Mouse (Mus musculus) lung, postnatal 4 days (tissue): ENCODE results near the gene Trpm4.
A peak's percentile ranks its signal among the peaks of the same experiment; 100 is the strongest.

Source experiments
- DNase-seq, 2 experiments: peaks; one replicate each; pipeline ENCODE4 v3.0.0; 2021

Trpm4 gene

DNA sequence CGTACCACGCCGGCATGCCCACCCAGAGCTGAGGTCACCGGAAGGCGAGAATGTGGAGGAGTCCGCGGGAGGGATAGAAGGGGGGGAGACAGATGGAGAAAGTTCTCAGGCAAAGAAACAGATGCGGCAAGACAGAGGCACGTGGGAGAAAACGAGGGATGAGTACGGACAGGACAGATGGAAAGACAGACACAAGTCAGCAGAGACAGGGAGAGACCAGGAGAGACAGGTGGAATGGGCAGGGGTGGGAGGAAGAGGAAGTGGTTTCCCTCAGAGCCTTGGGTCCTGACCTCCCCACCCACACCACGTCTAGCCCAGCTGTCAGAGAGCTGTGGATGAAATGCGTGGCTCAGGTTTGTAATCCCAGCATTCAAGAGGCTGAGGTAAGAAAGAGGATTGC lies 13.3 kb upstream of the Trpm4 start:
- no peak for DNase-seq

DNA sequence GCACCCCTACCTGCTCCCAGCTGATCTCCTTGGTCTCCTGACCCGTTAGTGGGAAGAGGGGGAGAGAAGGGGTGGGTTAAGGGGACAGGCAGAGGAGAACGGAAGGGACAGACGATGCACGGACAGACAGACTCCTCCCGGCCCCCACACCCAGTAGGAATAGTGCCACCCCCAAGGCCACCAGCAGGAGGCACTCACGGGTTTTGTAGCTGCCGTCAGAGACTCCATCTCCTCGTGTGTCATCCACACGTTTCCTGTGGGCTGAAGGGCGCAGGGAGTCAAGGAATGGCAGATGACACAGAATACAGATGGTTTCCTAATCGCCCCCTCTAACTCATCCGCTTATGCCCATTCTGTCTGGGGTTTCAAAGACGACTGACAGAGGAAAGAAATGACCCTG lies 10.0 kb upstream of the Trpm4 start:
- DNase-seq = no peak

DNA sequence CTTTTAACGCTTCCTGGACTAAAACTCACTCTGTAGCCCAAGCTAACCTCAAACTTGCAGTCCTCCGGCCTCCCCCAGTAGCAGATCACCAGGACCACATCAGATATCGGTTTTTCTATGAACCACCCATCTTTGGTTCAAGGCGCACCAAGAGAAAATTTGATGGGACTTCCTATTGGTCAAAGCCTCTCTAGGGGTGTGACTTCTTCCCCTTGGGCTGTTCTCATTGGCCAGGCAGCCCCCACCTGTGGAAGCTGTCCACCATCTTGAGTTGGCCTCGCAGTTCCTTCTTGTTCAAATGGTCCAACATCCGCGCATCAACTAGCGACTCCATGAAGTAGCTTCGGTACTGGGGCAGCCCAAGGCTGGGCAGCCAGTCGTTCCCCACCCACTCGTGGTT lies 8.5 kb upstream of the Trpm4 start:
- no peak for DNase-seq

DNA sequence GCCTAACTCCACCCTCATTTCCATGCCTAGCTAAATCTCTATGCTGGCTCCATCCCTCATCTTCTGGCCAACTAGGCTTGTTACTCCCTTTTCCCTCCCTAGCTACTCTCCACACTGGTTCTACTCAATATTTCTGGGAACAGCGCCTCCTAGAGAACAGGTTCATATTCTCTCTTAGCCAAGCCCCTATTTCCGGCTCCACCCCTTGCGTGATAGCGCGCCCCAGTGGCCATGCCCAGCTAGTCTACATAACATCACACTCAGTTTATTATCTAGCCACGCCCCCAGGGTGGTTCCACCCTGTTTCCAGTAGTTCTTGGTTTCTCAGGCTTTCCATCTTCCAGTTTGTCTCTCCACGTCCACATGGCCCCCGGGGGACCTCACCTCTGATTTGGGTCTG lies 7.7 kb upstream of the Trpm4 start:
- DNase-seq = peak; percentile 85 to 92

DNA sequence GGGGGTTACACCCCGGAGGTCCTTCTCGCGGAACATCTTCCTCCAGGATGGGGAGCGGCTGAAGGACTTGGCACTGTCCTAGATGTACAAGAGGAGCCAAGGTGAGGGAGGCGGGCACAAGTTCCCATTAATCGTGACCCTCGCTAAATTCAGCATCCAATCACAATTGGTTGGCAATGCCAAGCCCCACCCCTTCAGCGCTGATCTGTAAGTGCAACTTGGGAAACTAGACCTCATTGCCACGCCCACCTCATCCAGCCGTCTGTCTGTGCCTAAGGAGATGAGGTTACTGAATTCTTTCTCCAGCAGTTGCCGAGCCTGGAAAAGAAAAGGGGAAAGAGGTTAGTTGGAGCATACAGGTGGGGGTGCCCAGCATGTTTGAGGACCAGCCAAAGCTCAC lies 7.1 kb upstream of the Trpm4 start:
- peak; percentile 71 to 77 for DNase-seq

DNA sequence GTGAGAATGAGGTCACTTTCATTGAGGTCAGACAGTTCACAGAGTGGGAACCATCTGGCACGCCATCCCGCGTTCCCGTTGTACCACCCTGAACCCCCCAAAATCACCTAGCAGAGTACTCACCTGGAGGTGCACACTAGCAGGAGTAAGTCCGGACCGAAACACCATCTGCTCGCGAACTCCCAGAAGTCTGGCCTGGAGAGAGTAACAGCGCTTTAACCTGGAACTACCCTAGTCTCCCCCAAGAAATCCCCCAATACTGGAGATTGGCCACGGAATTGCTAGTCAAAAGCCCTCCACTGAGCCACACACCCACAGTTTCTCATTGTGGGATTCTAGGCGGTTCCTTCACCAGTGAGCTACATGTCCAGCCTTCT lies 6.5 kb upstream of the Trpm4 start:
- no peak for DNase-seq

DNA sequence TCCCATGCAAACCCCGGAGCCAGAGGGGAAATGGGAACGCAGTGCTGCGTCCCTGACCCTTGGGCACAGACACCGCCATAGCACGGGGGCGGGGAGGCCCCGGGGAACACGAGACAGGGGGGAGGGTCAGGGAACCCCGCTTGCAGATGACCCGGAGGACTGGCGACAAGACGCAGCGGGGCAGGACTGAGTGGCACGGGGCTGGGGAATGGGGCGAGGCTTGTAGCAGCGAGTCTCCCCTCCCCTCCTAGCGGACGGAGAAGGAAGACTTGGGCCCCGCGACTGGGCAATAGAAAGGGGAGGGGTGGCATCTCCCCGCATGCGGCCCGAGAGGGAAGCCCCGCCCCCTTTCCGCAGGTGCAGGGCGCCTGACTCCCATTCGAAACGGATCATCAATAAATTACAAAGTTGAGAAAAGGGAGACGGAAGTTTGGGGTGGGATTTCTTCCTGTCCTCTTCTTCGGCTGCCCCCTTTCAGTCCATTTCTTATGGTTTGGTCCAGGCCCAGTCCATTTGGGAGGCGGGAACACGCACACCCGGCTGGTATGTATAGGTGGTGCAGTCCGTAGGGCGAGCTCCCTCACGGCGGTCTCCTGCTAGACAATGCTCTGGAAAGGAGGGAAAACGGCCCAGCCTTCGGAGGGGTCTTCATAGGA lies 6.0 kb upstream of the Trpm4 start:
- peak; percentile 85 to 86 for DNase-seq

DNA sequence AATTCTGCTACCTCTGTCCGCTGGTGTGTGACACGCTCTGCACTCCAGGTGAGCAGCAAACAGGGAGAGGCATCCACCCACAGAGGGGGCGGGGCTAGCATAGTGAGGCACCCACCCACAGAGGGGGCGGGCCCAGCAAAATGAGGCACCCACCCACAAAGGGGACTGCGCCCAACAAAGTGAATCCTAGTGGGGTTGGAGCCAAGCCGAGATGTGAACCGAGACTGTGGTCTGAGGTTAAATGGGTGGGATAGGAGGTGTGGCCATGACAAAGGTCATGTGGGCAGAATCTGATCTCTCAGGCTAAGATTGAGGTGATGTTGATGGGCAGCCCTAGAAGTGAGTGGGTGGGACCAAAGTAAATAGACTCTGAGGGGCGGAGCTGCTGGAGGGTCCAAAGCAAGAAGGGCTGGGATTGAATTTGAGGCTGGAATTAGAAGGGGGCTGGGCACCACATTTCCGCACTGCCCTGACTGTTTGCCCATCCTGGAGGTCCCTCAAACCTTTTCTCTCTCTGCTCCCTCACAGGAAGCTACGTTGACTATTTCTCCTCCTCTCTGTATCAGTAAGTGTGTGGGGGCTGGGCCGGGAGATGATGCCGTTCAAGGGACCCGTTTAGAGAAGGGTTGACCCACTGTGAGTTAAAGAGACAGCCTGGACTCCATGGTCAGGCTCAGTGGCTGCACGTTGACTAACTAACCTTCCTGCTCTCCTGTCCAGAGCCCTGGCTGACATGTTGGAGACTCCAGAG lies 4.8 kb upstream of the Trpm4 start:
- peak; percentile 64 to 75 for DNase-seq

DNA sequence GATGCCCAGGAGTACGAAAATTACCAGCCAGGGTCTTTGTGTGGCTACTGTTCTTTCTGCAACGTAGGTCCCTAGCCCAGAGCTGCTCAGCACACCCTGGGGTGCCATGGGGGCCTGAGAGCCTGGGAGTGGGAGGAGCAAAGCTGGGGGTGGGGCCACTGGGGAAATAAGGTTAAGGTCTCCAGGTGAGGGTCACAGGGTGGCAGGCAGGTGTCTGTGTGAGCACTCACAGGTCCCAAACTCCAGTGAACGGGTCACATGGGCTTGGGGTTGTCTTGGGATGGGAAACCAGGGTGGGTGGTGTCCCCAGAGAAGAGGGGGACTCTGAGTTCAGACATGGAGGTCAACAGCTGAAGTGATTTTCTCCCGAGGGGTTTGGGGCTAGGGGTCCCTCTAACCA lies 3.9 kb upstream of the Trpm4 start:
- DNase-seq = no peak

DNA sequence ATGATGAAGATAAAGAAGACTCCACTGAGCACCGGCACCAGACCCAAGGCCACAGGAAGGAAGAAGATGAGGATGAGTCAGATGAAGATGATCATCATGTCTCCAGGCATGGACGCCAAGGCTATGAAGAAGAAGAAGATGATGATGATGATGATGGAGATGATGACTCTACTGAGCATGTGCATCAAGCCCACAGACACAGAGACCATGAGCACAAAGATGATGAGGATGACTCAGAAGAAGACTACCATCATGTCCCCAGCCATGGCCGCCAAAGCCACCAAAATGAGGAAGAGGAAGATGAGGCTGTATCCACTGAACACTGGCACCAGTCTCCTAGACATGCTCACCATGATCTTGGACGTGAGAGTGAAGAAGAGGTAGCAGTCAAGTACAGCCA lies 2.7 kb upstream of the Trpm4 start:
- no peak for DNase-seq

DNA sequence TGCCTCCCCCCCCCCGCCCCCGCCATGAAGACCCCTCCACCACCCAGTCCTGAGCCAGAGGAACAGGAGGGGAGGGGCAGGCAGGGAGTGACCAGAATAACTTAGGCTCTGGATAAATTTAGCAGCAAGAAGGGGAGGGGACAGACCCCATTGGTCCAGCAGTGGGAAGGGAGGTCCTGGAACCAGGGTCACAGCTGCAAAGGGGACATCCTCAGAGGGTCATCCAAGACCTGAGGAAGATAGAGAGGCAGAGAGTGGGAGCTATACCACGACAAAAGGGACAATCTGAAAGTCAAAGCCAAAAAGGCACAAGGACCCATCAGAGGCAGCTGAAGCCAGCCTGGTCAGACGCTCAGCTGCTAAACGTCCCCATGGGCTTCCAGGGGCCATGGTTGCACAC lies 1.5 kb upstream of the Trpm4 start, which contains the start of gene Hrc:
Hrc (plus strand) TSS at position 235 of the 400 bp plus-strand sequence.
- no peak for DNase-seq

DNA sequence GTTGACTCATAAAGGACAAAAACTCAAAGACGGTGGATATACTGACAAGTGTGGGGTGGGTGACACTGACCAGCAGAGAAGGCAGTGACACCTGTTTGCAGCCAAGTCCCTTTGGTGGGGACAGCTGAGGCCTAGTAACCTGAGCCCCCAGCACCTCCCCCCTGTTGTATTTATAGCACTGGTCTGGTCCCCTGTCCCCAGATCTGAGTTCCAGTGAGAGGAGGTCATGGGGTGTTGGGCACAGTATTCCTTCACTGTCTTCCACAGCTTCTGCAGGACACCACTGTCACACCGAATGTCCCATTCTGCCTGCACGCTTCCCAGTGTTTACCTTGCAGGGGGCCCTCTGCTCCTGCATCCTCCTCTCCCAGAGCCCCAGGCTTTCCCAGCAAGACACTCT lies 1.0 kb upstream of the Trpm4 start:
- no peak for DNase-seq

DNA sequence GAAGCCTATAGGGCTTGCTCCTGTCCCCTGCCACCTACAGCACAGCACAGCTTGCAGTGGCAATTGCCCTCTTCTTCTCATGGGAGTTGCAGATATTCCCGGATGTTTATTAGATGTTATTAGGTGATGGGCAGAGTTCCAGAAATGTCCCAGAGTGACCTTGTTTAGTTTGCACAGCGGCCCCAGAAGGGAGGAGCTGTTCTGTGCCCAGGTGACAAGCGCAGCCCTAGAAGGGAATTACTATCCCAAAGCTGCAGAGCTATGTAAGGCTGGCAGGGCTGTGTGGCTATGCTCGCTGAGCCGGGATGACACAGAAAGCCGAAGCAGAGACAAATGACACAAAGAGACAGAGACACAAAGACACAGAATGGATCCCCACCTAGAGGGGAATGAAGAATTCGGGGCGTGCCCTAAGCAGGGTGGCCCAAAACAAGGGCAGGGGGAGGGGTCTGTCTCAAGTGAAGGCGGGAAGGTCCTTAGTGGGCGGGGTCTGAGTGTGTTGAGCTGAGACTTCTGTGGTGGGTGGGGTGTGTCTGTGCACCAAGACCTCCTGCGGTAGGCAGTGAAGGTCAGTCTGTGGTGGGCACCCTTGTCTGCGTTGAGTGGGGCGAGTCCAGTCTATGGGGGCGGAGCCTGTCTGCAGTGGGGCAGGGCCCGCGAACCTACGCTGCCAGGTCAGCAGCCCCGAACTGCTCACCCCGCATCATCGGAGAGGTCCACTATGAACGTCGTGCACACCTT lies 725 bp downstream of the Trpm4 start:
- peak; percentile 72 to 73 for DNase-seq

DNA sequence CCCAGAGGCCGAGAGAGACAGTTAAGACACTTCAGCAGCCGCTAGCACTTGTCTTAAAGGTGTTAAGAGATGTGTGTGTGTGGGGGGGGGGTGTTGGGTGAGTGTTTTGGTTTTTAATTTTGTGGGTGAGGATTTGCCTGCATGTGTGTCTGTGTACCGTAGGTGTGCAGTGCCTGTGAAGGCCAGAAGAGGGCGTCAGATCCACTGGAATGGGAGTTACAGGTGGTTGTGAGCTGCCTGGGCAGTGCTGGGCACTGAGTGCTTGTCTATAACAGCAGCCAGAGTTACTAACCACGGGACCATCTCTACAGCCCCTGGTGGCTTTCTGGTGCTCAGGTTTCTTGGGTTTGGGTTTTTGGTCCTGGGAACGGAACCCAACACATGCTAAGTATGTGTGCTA lies 2.1 kb downstream of the Trpm4 start:
- no peak for DNase-seq

DNA sequence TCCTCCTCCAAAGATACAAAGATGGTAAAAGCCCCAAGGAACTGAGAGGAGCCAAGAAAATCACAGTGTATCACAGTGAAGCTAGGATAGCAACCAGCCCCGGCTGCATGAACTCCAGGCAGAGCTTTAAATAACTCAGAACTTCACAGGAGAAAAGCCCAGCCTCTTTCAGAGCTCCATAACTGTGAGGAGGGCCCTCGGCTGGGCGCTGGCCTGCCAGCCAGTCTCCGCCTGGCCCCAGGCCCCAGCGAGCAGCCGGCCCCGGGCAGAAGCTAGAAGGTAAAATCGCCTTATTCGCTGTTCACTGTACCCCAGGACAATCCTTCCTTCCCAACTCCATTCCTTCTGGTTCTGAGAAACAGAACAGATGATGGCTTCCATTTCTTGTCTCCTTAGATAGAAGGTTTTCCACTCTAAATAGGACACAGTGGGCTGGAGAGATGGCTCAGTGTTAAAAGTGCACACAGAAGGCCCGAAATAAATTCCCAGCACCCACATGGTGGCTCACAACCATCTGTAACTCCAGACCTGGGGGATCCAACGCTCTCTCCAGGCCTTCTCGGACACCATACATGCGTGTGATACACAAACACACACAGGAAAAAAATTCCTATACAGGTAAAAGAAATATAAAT lies 4.6 kb downstream of the Trpm4 start:
- DNase-seq = no peak

DNA sequence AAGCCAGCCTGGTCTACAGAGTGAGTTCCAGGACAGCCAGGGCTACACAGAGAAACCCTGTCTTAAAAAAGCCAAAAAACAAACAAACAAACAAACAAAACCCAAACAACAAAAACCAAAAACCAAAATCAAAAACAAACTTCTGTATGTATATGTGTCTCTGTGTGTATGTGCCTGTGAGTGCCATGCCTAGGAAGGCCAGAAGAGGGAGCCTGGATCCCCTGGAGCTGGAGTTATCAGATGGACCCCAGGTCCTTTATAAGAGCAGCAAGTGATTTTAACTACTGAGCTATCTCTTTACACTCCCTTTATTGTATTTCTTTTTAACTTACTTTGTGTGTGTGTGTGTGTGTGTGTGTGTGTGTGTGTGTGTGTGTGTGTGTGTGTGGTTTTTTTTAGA lies 7.8 kb downstream of the Trpm4 start:
- no peak for DNase-seq

DNA sequence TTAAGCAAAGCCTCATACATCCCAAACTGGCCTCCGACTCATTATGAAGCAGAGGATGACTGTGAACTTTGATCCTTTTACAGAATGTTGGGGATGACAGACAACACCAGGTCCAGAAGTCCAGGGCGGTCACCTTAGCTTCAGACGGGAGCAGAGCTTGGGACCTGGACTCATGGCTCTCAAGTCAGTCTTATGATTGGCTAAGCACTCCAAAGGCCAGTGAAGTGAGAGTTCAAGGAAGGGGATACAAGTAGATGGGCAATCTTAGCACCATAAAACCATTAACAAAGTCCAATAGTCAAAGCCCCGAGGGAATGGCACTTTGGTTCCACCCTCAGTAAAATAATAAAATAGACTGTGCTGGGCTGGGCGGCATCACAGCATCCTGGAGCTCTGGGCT lies 10.5 kb downstream of the Trpm4 start:
- no peak for DNase-seq

DNA sequence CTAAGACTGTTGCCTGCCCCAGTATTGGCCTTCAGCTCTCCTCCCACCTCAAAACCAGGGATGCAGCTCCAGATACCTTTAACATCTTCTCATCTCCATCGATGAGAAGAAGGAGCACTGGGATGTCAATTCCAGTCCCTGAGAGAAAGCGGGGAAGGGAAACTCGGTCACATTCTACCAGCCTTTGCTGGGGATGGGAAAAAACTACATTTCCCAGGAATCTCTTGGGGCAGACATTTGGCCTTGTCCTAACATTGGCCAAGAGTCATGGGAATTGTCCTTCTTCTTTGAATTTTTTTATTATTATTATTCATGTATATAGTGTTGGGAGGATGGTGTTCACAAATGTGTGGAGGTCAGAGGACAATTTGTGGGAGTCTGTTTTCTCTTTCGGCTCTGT lies 11.3 kb downstream of the Trpm4 start:
- no peak for DNase-seq

DNA sequence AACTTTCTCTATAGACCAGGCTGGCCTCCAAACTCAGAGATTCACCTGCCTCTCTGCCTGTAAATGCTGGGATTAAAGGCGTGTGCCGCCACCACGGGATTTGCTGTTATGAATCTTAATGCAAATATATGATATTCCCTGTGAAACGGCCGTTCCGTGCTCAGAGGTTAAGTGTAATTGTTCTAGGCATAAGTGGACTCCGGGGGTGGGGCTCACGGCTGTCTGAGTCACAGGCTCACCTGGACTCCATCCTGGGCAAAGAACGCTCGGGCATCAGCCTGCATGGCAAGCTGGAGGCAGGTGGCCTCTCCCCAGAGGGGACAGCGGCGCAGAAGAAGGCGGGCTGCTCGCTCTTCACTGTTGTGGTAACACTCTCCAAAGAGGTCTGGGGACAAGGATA lies 17.0 kb downstream of the Trpm4 start:
- peak in 1 of 2 experiments; percentile 21 for DNase-seq

DNA sequence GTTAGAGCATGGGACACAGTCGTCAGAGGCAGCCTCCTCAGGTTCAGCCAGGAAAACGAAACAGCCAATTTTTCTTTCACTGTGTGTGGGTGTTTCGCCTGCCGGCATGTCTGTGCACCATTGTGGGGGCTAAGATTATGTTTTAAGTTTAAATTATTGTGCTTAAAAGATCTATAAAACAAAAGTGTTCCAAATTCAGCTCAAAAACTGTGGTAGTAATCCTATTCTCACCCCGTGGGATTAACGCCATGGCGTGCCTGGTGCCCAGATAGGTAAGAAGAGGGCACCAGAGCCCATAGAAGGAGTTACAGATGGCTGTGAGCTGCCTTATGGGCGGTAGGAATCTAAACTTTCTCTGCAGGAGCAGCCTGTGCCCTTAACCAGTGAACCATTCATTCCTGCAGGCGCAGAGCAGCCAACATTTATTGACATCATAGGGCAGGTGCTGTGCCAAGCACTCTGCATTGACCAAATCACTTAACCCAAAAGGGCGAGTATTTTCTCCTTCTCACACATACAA lies 18.3 kb downstream of the Trpm4 start:
- no peak for DNase-seq

DNA sequence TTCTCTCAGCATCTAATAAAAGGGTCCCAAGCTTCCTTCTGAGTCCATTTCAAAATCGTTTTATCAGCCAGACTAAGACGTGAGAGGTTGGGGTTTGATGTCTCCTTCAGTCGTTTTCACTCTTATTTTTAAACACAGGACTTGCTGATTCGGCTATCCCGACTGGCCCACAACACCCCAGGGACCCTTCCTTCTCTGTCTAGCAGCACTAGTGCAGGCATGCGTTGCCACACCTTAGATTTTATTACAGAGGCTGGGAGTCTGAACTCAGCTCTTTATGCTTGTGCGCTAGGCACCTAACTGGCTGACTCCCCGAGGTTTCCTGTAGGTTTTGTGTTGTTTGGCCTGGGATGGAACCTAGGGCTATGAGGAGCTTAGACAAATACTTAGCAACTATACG lies 20.1 kb downstream of the Trpm4 start:
- DNase-seq = no peak

DNA sequence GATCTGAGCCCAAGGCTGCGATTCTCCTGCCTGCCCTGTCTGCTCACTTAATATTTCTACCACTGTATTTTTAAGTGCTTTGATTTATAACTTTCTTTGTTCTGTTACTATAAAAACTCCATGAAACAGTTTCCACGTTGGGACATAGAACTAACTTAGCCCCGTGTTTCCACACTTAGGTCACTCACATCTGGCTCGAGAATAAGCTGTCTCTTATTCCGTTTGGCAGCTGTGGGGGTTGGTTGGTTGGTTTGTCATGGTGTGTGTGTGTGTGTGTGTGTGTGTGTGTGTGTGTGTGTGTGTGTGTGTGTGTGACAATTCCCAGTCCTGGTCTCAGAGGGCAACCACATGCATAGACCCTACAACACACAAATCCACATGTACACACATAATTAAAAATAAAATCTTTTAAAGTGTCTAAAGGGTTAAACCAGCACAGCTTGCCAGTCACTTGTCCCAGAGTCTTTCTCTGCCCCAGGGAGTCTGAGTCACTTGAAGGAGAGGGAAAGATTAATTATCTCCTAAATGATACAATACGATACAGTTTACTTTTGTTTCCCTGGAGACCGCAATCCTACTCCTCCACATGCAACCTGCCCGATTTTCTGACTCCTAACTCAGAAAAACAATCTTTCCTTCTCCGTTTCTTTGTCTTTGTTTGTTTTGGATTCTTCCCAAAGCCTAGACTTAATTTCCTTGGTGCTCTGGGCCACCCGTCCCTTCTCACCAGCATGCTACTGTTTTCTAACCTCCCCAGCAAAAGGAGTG lies 20.7 kb downstream of the Trpm4 start:
- no peak for DNase-seq

DNA sequence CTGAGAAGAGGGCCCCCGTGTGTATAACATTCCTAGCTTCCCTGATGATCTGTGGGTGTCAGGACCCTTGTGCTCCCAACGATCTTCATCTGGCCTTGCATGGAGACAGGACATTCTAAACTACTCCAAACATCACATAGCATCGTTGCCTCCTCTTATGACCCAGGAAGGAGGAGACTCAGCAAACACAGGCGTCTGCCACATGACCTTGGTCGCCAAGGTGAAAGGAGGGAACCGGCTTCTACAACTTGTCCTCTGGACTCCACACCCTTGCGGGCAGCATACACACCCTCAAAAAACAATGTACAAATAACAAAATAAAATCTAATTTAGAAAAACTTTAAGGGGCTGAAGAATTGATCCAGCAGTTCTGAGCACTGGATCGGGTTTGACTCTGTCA lies 21.6 kb downstream of the Trpm4 start:
- no peak for DNase-seq
